Mouse (Mus musculus) intestine, embryonic 16.5 days (tissue): ENCODE measurements around the gene Gpr132. TPM values are rescaled to one million over a fixed set of nuclear protein-coding genes. Genes with fewer than 3 reads are reported as not detected.
"Not testable (repeated sequence)": the region's sequence is repeated elsewhere in the genome, so short reads cannot be mapped to it uniquely, and the experiment has no call there.

Experiments used
- ATAC-seq: fragments of 200-750 bp; cut with Nextera tagmentation; 2 replicates; pipeline ENCODE4 v1.8.0; 2017; ENCODE audit warnings: moderate TSS enrichment, moderate library complexity
- H3K27ac ChIP-seq: fragments of 300-500 bp; sonication (generic); 2 replicates; pipeline ENCODE4 v1.5.1; 2014; ENCODE audit warnings: mild to moderate bottlenecking, low read length
- H3K27me3 ChIP-seq: fragments of 300-500 bp; sonication (generic); replicated peaks from 2 replicates; pipeline ENCODE4 v1.6.1; 2014; ENCODE audit warnings: low read length, control low read depth, mixed read lengths; ENCODE audit not compliant: control insufficient read depth, insufficient read depth
- H3K36me3 ChIP-seq: fragments of 300-500 bp; sonication (generic); 2 replicates; pipeline ENCODE4 v1.6.1; 2014; ENCODE audit warnings: low read length, control low read depth; ENCODE audit not compliant: control insufficient read depth, insufficient read depth
- H3K4me1 ChIP-seq: fragments of 300-500 bp; sonication (generic); 2 replicates; pipeline ENCODE4 v1.6.1; 2014; ENCODE audit warnings: low read length, control low read depth, mixed read lengths; ENCODE audit not compliant: control insufficient read depth, insufficient read depth
- H3K4me2 ChIP-seq: fragments of 300-500 bp; sonication (generic); 2 replicates; pipeline ENCODE4 v1.6.1; 2014; ENCODE audit warnings: low read depth, low read length, control low read depth
- H3K4me3 ChIP-seq: fragments of 300-500 bp; sonication (generic); 2 replicates; pipeline ENCODE4 v1.5.1; 2014; ENCODE audit warnings: mild to moderate bottlenecking, low read length
- H3K9ac ChIP-seq: fragments of 300-500 bp; sonication (generic); 2 replicates; pipeline ENCODE4 v1.6.1; 2014; ENCODE audit warnings: low read depth, low read length
- H3K9me3 ChIP-seq: fragments of 300-500 bp; sonication (generic); 2 replicates; pipeline ENCODE4 v1.6.1; 2016; ENCODE audit warnings: low read length, control low read depth; ENCODE audit not compliant: control insufficient read depth
- WGBS: fragments of 180-500 bp; shearing (Covaris S2); extraction: QIAGEN DNeasy Blood & Tissue Kit; methylation state at CpG from one replicate; pipeline ENCODE4 v1.1.7; 2014; 5-methylcytosine and 5-hydroxymethylcytosine counted together
- polyA plus RNA-seq: library from polyadenylated mRNA; unstranded; fragments of >200 nt; fragmentation: Nextera tagmentation; extraction: Ambion mirVana; gene quantifications from 2 replicates; pipeline ENCODE4 v1.2.1, GENCODE M21; 2015

Gene Gpr132
- polyA plus RNA-seq, 1 experiment from 2014 or later = 0.40 TPM

GRCm38 (mm10) chr12:112821216-112821615 lies 46.8 kb downstream of the Gpr132 start:
- Histone ChIP-seq H3K4me2 (no peak overlapping the region), H3K36me3 (peaks cover 10% of the 10 kb centered on the region), H3K9me3 (no peaks in the 10 kb centered on the region), H3K4me1 (peaks cover 38% of the 10 kb centered on the region), H3K27me3 (no peaks in the 10 kb centered on the region), H3K27ac (no peak overlapping the region), H3K9ac (no peak overlapping the region), H3K4me3 (no peak overlapping the region)
- ATAC-seq = no peak
- 43% methylated on average over 1 of the region's 1 CpGs for WGBS

GRCm38 (mm10) chr12:112820401-112820999 lies 47.5 kb downstream of the Gpr132 start:
- WGBS = 75% methylated on average over 12 of the region's 12 CpGs
- H3K4me2 ChIP-seq = no peak overlapping the region
- H3K9ac ChIP-seq = peak overlapping the region; percentile 10; the same call in 1 of the 2 replicates
- no peaks in the 10 kb centered on the region for H3K27me3 ChIP-seq
- H3K27ac ChIP-seq = no peak overlapping the region
- H3K4me1 ChIP-seq = peaks cover 31% of the 10 kb centered on the region
- peaks cover 10% of the 10 kb centered on the region for H3K36me3 ChIP-seq
- H3K4me3 ChIP-seq = no peak overlapping the region
- H3K9me3 ChIP-seq = no peaks in the 10 kb centered on the region
- ATAC-seq = no peak

- ATAC-seq = peak; percentile 45
- H3K36me3 ChIP-seq = peaks cover 10% of the 10 kb centered on the region
- H3K4me2 ChIP-seq = no peak overlapping the region
- H3K9me3 ChIP-seq = no peaks in the 10 kb centered on the region
- WGBS = 81% methylated on average over 8 of the region's 8 CpGs
- peaks cover 28% of the 10 kb centered on the region for H3K4me1 ChIP-seq
- no peak overlapping the region for H3K9ac ChIP-seq
- no peak overlapping the region for H3K4me3 ChIP-seq
- no peaks in the 10 kb centered on the region for H3K27me3 ChIP-seq
- H3K27ac ChIP-seq = peak overlapping the region; percentile 68
Observed at GRCm38 (mm10) chr12:112819057-112819662, 48.9 kb downstream of the Gpr132 start.

- not testable (repeated sequence) for H3K9ac ChIP-seq, H3K4me2 ChIP-seq, H3K4me3 ChIP-seq, H3K9me3 ChIP-seq, H3K27ac ChIP-seq, H3K36me3 ChIP-seq, ATAC-seq, H3K27me3 ChIP-seq
- peaks cover 17% of the 10 kb centered on the region for H3K4me1 ChIP-seq
- WGBS = 82% methylated on average over 7 of the region's 7 CpGs
Observed at GRCm38 (mm10) chr12:112816866-112817265, 51.2 kb downstream of the Gpr132 start.

- Histone ChIP-seq H3K36me3 (peaks cover 6% of the 10 kb centered on the region), H3K9ac (no peak overlapping the region), H3K4me3 (no peak overlapping the region), H3K4me2 (no peak overlapping the region), H3K4me1 (peaks cover 12% of the 10 kb centered on the region), H3K9me3 (no peaks in the 10 kb centered on the region), H3K27ac (no peak overlapping the region), H3K27me3 (no peaks in the 10 kb centered on the region)
- 54% methylated on average over 4 of the region's 4 CpGs for WGBS
- ATAC-seq = no peak
Observed at GRCm38 (mm10) chr12:112816294-112816693, 51.7 kb downstream of the Gpr132 start.

GRCm38 (mm10) chr12:112814682-112815470 lies 53.2 kb downstream of the Gpr132 start:
- Histone ChIP-seq H3K9ac (no peak overlapping the region), H3K27ac (no peak overlapping the region), H3K27me3 (no peaks in the 10 kb centered on the region; the same call in 1 of the 2 replicates), H3K4me2 (no peak overlapping the region), H3K4me1 (peaks cover 4% of the 10 kb centered on the region), H3K36me3 (no peaks in the 10 kb centered on the region; the same call in 1 of the 2 replicates), H3K9me3 (no peaks in the 10 kb centered on the region), H3K4me3 (no peak overlapping the region)
- ATAC-seq = no peak
- 79% methylated on average over 14 of the region's 14 CpGs for WGBS

- Histone ChIP-seq H3K9me3 (no peaks in the 10 kb centered on the region), H3K9ac (no peak overlapping the region), H3K27me3 (no peaks in the 10 kb centered on the region; the same call in 1 of the 2 replicates), H3K27ac (no peak overlapping the region), H3K4me3 (no peak overlapping the region), H3K4me2 (no peak overlapping the region), H3K4me1 (peaks cover 10% of the 10 kb centered on the region), H3K36me3 (no peaks in the 10 kb centered on the region; the same call in 1 of the 2 replicates)
- no peak for ATAC-seq
- 88% methylated on average over 7 of the region's 7 CpGs for WGBS
Observed at GRCm38 (mm10) chr12:112813370-112813769, 54.7 kb downstream of the Gpr132 start.

GRCm38 (mm10) chr12:112810092-112810885 lies 57.7 kb downstream of the Gpr132 start:
- Histone ChIP-seq H3K36me3 (no peaks in the 10 kb centered on the region), H3K4me1 (peaks cover 11% of the 10 kb centered on the region), H3K27ac (no peak overlapping the region), H3K4me2 (no peak overlapping the region), H3K4me3 (no peak overlapping the region; the same call in 1 of the 2 replicates), H3K9ac (peak overlapping the region; percentile 54; the same call in 1 of the 2 replicates), H3K9me3 (no peaks in the 10 kb centered on the region), H3K27me3 (no peaks in the 10 kb centered on the region; the same call in 1 of the 2 replicates)
- WGBS = 57% methylated on average over 19 of the region's 19 CpGs
- ATAC-seq = no peak

GRCm38 (mm10) chr12:112809641-112810040 lies 58.4 kb downstream of the Gpr132 start:
- WGBS = 21% methylated on average over 8 of the region's 8 CpGs

More at GRCm38 (mm10) chr12:112809641-112810040, 58.4 kb downstream of the Gpr132 start:
- 0 out of 2 replicates have a peak, but pooled peaks have one; percentile 1 for ATAC-seq
- Histone ChIP-seq H3K36me3 (no peaks in the 10 kb centered on the region), H3K9me3 (no peaks in the 10 kb centered on the region), H3K27me3 (no peaks in the 10 kb centered on the region; the same call in 1 of the 2 replicates), H3K4me2 (peak overlapping the region; percentile 98), H3K4me3 (peak overlapping the region; percentile 71), H3K27ac (no peak overlapping the region), H3K9ac (peak overlapping the region; percentile 54), H3K4me1 (peaks cover 11% of the 10 kb centered on the region)
